Comparison of ENCODE assay signal across 9 mouse cellular contexts in the genomic region with DNA sequence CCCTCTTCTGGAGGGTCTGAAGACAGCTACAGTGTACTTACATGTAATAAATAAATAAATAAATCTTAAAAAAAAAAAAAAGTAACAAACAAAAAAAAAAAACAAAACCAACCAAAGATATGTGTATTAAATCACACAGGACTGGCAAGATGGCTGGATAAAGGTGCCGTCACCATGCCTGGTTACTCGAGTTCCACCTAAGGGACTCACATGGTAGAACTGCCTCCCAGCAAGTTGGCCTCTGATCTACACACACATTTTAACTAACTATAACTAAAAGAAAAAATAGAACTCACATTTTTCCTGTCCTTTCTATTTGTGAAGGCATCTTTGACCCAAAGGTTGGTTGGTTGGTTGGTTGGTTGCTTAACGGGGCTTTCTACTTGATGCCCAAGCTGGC. TPM values are rescaled to one million over a fixed set of nuclear protein-coding genes. Genes with fewer than 3 reads are reported as not detected.
DNase-seq lines count a peak whose midpoint lies in the region; ATAC-seq and TF ChIP-seq lines count a peak whose summit lies in the region.
"Had no signal": no experiment of that assay in that cellular context is flagged by ENCODE, and none has a peak within 500 bp of the region (broad histone marks: within the 10 kb centered on the region; RNA-seq: fewer than 3 reads in every experiment).

No protein-coding gene starts in this region.

- no peaks in the 10 kb centered on the region for H3K27me3 ChIP-seq in spleen, adult 2 months (ENCODE audit: control insufficient read depth, insufficient read depth, low read length)
- H3K27me3 ChIP-seq in limb, embryonic 14.5 days (ENCODE audit: control insufficient read depth, insufficient read depth, low read length): no peaks in the 10 kb centered on the region
- H3K27me3 ChIP-seq in stomach, postnatal 0 days (ENCODE audit: control insufficient read depth, insufficient read depth, low read length): no peaks in the 10 kb centered on the region

- no peak overlapping the region; the same call in 1 of the 2 replicates for H3K27ac ChIP-seq in spleen, adult 2 months (ENCODE audit: insufficient read depth, low read length)
- H3K27ac ChIP-seq in limb, embryonic 14.5 days (replicated peaks; ENCODE audit: low read depth, low read length): peak overlapping the region; percentile 61; the same call in 1 of the 2 replicates
- peak overlapping the region; percentile 5; the same call in 1 of the 2 replicates for H3K27ac ChIP-seq in stomach, postnatal 0 days (replicated peaks)

- 85% methylated on average over 3 of the region's 3 CpGs for WGBS in spleen, adult 2 months
- WGBS in limb, embryonic 14.5 days: 80% methylated on average over 3 of the region's 3 CpGs
- WGBS in stomach, postnatal 0 days: 85% methylated on average over 3 of the region's 3 CpGs

- peak overlapping the region; percentile 62 for H3K4me2 ChIP-seq in limb, embryonic 14.5 days (replicated peaks; ENCODE audit: low read depth, low read length, severe bottlenecking)
- peak overlapping the region; percentile 90 for H3K4me2 ChIP-seq in stomach, postnatal 0 days (replicated peaks; ENCODE audit: low read depth)

- intact Hi-C loops in left cerebral cortex, postnatal 4 days (cut with DNase I): no loop called here

- DNase-seq in CD4-positive, CD25-positive, alpha-beta regulatory T cell, adult 2 months (ENCODE audit: low read depth, low spot score): peak; percentile 34
- no peak for DNase-seq in spleen, adult 2 months (ENCODE audit: low read depth in 1 of 2, low spot score in 2 of 2)
- no peak for DNase-seq in spleen, postnatal 10 days (ENCODE audit: low spot score in 2 of 2)
- DNase-seq in limb, embryonic 14.5 days (ENCODE audit: low spot score): no peak
- DNase-seq in stomach, postnatal 0 days (ENCODE audit: low spot score): no peak
- DNase-seq in left cerebral cortex, postnatal 4 days: no peak
- no peak for DNase-seq in gastrocnemius, adult 8-10 months (ENCODE audit: low spot score in 2 of 2)

- no peak for TF ChIP-seq EP300 in stomach, postnatal 0 days (optimal IDR thresholded peaks at IDR 0.05)

- no peaks in the 10 kb centered on the region for H3K36me3 ChIP-seq in spleen, adult 2 months (ENCODE audit: control insufficient read depth, insufficient read depth, low read length)
- H3K36me3 ChIP-seq in limb, embryonic 14.5 days (ENCODE audit: control insufficient read depth, insufficient read depth, low read length): no peaks in the 10 kb centered on the region
- H3K36me3 ChIP-seq in stomach, postnatal 0 days (ENCODE audit: control insufficient read depth, insufficient read depth, low read length): no peaks in the 10 kb centered on the region

- ATAC-seq in CD4-positive, CD25-positive, alpha-beta regulatory T cell, adult 4 months: no peak
- ATAC-seq in limb, embryonic 14.5 days (ENCODE audit: low FRiP score, low read depth): no peak
- no peak for ATAC-seq in stomach, postnatal 0 days (ENCODE audit: low FRiP score, low TSS enrichment)

- peak overlapping the region; percentile 66; the same call in 1 of the 2 replicates for H3K4me3 ChIP-seq in spleen, adult 2 months (ENCODE audit: extremely low read depth, insufficient read depth, insufficient read length)
- peak overlapping the region; percentile 97 for H3K4me3 ChIP-seq in limb, embryonic 14.5 days (replicated peaks; ENCODE audit: low read length)
- H3K4me3 ChIP-seq in stomach, postnatal 0 days (ENCODE audit: low read depth, low read length): peak overlapping the region; percentile 99

- H3K4me1 ChIP-seq in spleen, adult 2 months (ENCODE audit: control insufficient read depth, insufficient read depth, insufficient read length): peaks cover 12% of the 10 kb centered on the region
- peaks cover 15% of the 10 kb centered on the region for H3K4me1 ChIP-seq in limb, embryonic 14.5 days (ENCODE audit: control insufficient read depth, insufficient read depth, low read length)
- peaks cover 7% of the 10 kb centered on the region for H3K4me1 ChIP-seq in stomach, postnatal 0 days (replicated peaks; ENCODE audit: control insufficient read depth, insufficient read depth)

- TF ChIP-seq POLR2A in spleen, adult 2 months (IDR thresholded peaks at IDR 0.05; ENCODE audit: low read depth, low read length): no peak
- no peak for TF ChIP-seq POLR2A in limb, embryonic 14.5 days (IDR thresholded peaks at IDR 0.05; ENCODE audit: borderline replicate concordance, extremely low read depth, insufficient read depth, insufficient read length)

- no peaks in the 10 kb centered on the region for H3K9me3 ChIP-seq in limb, embryonic 14.5 days (ENCODE audit: control insufficient read depth, low read length)
- no peaks in the 10 kb centered on the region for H3K9me3 ChIP-seq in stomach, postnatal 0 days (ENCODE audit: control insufficient read depth, low read length)

- H3K9ac ChIP-seq in limb, embryonic 14.5 days (ENCODE audit: low read depth, low read length, severe bottlenecking): peak overlapping the region; percentile 90
- peak overlapping the region; percentile 62 for H3K9ac ChIP-seq in stomach, postnatal 0 days (ENCODE audit: low read length)

- TF ChIP-seq CTCF in spleen, adult 2 months (IDR thresholded peaks at IDR 0.05; ENCODE audit: extremely low read depth, insufficient read depth, insufficient read length, insufficient replicate concordance): no peak
- TF ChIP-seq CTCF in stomach, postnatal 0 days (IDR thresholded peaks at IDR 0.05; ENCODE audit: low read depth): no peak

RNA-seq across cellular contexts. Expression of a gene that starts 7.5 kb away (rescaled TPM):
- polyA plus RNA-seq in CD4-positive, CD25-positive, alpha-beta regulatory T cell, adult 4 months (2017; shearing (Covaris generic)): 10 to 100 TPM; 66.1 to 83.6 TPM
- 183 and 235 TPM in 2 replicates for polyA plus RNA-seq in spleen, adult 2 months (2012; rRNA removed)
- 278 and 361 TPM in 2 replicates for polyA plus RNA-seq in limb, embryonic 14.5 days (2012; rRNA removed)
- 252 and 264 TPM in 2 replicates for polyA plus RNA-seq in limb, embryonic 14.5 days (2014; fragmentation: Nextera tagmentation; extraction: Ambion mirVana)
- polyA plus RNA-seq in stomach, postnatal 0 days (2015; fragmentation: Nextera tagmentation; extraction: Ambion mirVana): 191 and 194 TPM in 2 replicates
- total RNA-seq in left cerebral cortex, postnatal 4 days (2021): 100 to 1,000 TPM; 333 to 337 TPM
- 10 to 100 TPM; 41.3 to 51.1 (median 46.3) TPM for total RNA-seq in gastrocnemius, adult 8-10 months (2022)

RNA-seq across cellular contexts. Expression of a gene that starts 28.5 kb away (rescaled TPM):
- polyA plus RNA-seq in CD4-positive, CD25-positive, alpha-beta regulatory T cell, adult 4 months (2017; shearing (Covaris generic)): not detected
- polyA plus RNA-seq in spleen, adult 2 months (2012; rRNA removed): 0.04 and 0.12 TPM in 2 replicates
- 0.36 and 0.44 TPM in 2 replicates for polyA plus RNA-seq in limb, embryonic 14.5 days (2012; rRNA removed)
- 0.10 TPM in 1 of 2 replicates, not detected in the other for polyA plus RNA-seq in limb, embryonic 14.5 days (2014; fragmentation: Nextera tagmentation; extraction: Ambion mirVana)
- polyA plus RNA-seq in stomach, postnatal 0 days (2015; fragmentation: Nextera tagmentation; extraction: Ambion mirVana): not detected in 2 replicates
- total RNA-seq in left cerebral cortex, postnatal 4 days (2021): under 1 TPM in 1 of 2 experiments, not detected in 1; 0.26 TPM
- not detected for total RNA-seq in gastrocnemius, adult 8-10 months (2022)
- total RNA-seq: hematopoietic stem cell, adult 5-6 weeks had no signal

RNA-seq across cellular contexts. Expression of a gene that starts 54.6 kb away (rescaled TPM):
- polyA plus RNA-seq in CD4-positive, CD25-positive, alpha-beta regulatory T cell, adult 4 months (2017; shearing (Covaris generic)): 100 to 1,000 TPM; 165 to 194 TPM
- polyA plus RNA-seq in spleen, adult 2 months (2012; rRNA removed): 13.7 and 19.8 TPM in 2 replicates
- 67.0 and 71.9 TPM in 2 replicates for polyA plus RNA-seq in limb, embryonic 14.5 days (2012; rRNA removed)
- 108 and 121 TPM in 2 replicates for polyA plus RNA-seq in limb, embryonic 14.5 days (2014; fragmentation: Nextera tagmentation; extraction: Ambion mirVana)
- 43.4 and 46.4 TPM in 2 replicates for polyA plus RNA-seq in stomach, postnatal 0 days (2015; fragmentation: Nextera tagmentation; extraction: Ambion mirVana)
- 10 to 100 TPM; 11.1 to 14.9 TPM for total RNA-seq in left cerebral cortex, postnatal 4 days (2021)
- 1 to 10 TPM in 2 of 4 experiments, under 1 TPM in 2; 0.58 to 1.8 (median 1.1) TPM for total RNA-seq in gastrocnemius, adult 8-10 months (2022)
